Mouse (Mus musculus): ENCODE results near the gene Pycr1.

DNA sequence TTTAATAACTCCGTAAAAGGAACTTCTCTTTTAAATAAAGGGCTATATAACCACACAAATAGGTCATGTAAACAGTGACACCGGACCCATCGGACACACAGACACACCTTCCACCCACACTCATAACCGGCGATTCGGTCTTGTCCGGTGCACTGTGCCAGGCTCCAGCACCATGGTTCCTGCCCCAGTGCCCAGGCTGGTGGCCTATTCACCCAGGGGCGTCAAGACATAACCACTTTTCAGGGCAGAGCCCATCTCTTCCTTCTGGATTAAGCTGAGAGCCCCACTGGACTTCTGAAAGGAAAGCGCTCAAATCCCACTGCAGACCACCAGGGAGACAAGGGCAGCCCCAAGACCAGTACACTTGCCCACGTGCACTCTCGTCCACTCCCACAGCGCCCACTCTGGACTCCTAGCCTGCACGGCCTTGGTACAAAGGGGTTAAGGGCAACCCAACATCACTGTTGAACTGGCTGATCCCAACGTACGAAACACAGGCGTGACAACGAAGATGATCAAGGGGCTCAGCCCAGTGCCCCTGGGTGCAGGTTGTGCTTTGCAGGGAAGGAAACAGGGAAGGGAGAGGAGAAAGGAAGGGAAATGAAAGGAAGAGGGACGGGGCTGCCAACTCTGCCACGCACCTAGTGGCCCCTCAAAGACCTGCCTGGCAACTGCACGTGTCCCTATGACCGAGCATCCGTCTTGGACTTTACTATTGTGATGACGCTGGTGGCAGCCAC, 14.8 kb downstream of the Pycr1 start:
- TF ChIP-seq POLR2A (IDR thresholded peaks at IDR 0.05; ENCODE audit: borderline replicate concordance, insufficient read depth, low read length) (no peak), CTCF (IDR thresholded peaks at IDR 0.05; ENCODE audit: borderline replicate concordance, insufficient read depth, low read depth, low read length) (no peak)

Measured in cerebellum, adult 2 months (tissue).